Mouse (Mus musculus) thymus, postnatal 36 days (tissue): ENCODE results near the gene Irak3.
A peak's percentile ranks its signal among the peaks of the same experiment; 100 is the strongest.

Source experiments
- DNase-seq, 2 experiments: peaks; one replicate each; pipeline ENCODE4 v3.0.0; 2022; ENCODE audit warnings: mixed read lengths in 2 of 2

Irak3 gene

DNA sequence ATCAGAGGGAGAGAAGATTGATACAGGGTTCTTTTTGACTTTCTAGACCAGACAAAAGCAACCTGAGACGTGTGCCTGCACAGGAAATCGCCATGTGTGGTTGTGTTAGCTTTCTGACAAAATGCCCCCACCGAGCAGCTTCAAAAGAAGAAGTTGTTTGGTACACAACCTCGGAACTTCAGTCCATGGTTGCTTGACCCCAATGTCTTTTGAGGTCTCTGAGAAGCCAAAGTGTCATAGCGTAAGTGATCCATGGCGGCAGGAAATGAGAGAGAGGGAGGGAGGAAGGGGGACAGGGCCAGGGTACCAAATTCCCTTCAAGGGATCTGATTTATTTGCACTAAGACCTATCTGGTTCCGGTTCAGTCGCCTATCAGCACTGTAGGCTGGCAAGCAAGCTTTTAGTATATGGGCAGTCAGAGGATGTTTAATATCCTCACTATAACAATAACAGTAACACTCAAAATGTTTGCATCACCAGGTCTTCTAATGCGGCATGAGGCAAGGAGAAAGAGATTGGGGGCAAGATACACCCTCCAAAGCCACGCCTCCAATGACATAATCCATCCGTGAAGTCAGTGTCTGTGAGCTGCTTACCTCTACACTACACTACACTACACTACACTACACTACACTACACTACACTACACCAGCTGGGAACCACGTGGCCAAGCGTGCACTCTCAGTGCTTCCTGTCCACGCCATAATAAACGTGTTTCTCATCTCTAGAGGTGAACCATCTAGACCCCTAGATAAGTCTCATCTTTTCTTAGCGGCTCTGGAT is 729 bp upstream of the Irak3 start:
- DNase-seq: no peak

DNA sequence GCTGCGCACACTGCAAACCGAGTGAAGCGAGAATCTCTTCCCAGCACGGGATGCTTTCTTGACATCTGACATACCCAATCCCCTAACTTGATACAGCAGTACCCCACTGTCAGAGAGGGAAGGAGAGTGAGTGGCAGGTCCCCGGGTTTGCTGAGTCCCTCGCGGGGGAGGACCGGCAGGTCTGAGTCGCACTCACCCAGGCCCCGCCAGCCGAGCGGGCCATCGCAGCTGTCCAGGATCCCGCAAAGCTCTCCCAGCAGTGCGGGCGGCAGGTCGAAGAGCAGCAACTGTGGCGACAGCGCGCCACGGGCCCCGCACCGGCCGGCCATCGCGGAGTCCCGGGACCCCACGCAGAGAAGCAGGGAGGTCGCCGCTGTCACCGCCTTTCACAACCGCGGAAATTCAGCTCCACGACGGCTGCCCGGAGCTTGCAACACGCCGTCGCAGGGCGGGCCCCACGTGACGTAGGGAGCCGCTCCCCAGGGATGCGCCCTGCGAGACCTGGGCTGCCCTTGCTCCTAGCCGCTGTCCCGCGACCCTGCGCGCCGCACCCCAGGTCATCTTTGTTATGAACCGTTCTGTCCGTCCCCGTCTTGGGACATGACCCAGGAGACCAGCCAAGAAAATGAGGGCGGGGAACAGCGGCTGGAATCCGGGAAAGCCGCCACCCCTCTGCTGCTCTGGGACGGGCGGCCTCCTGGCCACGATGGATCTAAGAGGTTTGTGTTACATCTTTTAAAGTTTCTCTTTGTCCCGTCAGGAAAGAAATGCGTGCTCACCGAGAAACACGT is 604 bp downstream of the Irak3 start, which contains the start of gene Tmbim4:
Gene Tmbim4, plus strand, starts transcription at position 460 of the 791 bp plus-strand sequence.
- peak; percentile 60 to 67 for DNase-seq

DNA sequence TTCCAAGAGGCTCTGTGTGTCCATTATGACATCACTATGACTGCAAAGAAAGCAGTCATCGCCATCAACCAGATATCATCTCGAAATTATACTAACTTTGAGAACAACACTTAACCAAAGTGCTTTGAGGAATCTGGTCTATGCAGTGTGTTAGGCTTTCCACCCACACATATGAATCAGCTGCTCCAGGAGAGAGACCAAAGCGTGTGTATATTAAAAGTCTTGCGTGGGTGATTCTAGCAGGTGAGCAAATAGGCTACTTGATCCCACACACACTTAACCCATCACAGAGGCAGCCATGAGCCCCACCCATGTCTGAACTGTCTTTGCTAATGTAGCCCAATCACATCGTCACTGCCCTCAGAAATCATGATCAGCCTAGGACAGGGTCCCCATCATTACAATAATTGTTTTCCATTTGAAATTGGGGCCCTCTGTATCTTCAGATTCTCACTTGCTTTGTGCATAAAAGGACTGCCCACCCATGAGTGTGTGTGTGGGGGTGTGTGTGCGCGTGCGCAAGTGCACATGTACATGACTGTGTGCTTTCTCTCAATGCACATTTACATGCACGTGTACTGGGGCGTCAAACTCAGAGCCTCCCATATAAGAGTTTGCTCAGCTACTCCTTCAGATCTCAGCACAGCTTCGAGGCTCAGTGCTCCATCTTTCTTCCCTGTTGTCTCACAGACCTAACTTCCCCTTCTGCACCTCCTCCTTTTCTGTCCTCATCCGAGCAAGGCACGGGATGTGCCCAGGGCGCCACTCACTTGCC is 4.7 kb downstream of the Irak3 start:
- no peak for DNase-seq

DNA sequence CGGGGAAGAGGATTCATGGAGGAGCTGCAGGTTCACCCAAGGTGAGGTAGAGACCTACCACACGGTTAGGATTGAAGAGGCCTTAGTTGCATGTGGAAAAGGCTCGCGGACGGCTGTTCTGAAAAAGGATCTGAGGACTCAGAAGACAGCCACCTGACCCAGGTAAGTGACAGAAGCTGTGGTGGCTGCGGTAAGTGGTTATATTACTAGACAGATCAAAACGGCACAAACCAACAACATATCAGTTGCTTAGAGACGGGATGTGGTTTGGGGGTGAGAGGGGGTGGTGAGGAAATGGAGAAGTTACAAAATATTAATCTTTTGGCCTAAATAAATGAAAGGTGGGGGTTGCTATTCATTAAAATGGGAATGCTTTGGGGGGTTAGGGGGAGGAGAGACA is 8.7 kb downstream of the Irak3 start:
- peak; percentile 13 to 24 for DNase-seq

DNA sequence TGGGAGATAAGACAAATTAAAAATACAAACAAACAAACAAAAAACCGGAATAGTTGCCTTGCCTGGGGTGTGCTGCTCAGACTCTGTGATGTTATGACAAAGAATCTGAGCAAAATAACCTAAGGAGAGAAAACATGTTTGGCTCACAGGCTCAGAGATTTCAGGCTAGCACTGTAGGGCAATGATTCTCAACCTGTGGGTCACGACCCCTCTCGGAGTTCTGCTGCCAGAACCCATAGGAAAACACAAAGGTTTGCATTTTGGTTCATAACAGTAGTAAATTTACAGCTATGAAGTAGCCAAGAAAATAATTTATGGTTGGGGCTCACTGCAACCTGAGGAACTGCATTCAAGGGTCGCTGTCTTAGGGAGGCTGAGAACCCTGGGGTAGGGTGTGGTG is 9.7 kb downstream of the Irak3 start:
- no peak for DNase-seq

DNA sequence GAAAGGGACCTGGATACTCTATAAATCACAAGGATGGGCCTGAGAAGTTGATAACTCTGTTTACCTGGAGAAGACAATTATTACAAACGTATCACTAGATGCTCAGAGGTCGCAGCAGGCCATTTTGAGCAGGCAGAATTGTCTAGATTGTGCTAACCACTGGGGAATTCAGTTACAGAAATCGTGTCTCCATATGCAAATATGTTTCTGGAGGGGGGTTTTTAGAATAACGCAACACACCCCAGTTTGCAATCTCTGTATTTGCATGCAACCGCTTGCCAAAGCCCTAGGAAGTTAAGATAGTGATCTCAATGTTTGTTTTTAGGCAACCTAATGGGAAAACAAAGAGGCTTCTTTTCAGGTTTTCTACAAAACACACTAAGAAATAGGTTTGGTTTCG is 10.8 kb downstream of the Irak3 start:
- DNase-seq: no peak

DNA sequence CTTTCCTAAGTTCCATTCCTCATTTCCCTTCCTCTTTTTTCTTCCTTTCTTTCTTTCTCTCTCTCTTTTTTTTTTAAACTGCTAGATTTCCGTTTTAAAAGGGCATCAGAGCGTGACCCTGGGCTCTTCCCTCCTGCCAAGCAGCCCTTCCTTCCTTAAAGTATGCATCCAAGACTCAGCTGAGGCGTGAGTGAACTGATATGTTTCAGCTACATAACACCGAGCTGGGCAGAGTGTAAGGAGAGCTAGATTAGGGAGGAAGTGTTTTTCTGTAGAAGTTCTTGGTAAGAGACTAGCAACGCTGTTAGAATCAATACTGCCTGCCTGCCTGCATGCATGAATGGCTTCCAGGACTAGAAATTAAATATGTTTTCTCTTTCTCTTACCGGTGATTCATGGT is 12.1 kb downstream of the Irak3 start:
- DNase-seq: no peak

DNA sequence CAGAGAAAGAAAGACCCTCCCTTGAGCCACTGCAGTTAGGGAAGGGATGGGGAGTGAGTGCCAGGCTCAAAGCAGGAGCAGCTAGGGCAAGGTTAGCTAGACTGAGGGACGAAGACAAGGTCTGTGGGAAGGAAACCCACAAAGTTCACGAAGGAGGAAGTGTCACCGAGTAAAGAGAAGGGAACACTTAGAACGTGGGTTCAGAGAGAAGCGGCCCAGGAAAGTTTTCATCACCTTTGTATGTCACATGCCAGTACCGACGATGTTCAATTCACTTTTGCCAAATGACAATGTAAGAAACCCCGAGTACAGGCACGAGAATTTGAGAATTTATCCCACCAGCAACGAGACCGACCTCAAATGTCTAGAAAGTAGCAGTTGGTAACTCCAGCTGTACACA is 12.7 kb downstream of the Irak3 start:
- DNase-seq: no peak

DNA sequence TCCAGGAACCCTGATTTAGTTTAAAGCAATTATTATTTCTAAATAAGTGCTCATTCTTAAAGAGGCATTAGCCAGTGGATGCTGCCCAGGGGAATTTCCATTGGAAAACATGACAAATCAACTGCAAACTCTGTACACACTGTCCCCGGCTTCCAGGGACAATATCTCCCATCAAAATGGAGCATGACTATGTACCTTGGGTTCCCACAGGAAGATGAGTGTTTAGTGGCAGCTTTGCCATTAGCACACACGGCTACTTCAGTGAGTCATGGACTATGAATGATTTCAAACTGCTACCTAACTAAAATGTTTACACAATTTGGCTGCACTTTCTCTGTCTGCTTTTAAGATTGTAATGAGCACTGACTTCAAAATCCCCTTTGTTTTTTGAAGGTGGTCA is 13.4 kb downstream of the Irak3 start:
- DNase-seq: no peak

DNA sequence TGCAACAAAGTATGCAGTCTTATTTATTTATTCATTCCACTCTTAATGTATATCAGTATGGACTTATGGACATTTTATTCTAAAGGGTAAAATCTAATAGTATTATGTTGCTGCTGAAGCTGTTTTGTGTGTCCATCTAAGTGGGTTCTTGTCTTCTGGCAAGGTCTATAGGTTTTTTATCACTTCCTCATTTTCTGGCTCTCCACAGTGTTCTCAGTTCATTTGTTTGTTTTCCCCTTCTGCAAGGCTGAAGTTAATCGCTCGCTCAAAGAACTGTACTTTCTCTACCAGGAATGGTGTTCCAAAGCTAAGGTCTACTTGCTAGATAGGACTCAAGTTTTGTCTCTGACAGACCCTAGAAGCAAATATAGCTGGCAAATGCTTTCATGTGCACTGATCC is 18.6 kb downstream of the Irak3 start:
- DNase-seq: no peak

DNA sequence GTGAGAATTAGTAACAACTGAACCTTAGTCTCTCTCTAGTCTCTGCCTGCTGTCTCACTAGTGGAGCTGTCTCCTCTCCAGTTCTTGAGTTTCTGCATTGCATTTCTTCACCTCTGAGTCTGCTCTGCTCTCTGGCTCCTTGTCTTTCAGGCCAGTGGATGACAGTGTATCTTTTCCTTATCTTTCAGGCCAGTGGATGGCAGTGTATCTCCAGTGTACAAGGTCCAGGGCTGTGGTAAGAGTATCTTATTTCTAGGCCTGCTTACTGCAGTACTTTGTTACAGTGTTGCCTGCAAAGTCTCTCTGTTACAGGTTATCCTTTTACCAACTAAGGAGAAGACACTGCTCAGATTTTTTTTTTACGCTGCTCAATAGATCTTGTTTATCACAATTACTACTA is 19.0 kb downstream of the Irak3 start:
- DNase-seq: no peak

DNA sequence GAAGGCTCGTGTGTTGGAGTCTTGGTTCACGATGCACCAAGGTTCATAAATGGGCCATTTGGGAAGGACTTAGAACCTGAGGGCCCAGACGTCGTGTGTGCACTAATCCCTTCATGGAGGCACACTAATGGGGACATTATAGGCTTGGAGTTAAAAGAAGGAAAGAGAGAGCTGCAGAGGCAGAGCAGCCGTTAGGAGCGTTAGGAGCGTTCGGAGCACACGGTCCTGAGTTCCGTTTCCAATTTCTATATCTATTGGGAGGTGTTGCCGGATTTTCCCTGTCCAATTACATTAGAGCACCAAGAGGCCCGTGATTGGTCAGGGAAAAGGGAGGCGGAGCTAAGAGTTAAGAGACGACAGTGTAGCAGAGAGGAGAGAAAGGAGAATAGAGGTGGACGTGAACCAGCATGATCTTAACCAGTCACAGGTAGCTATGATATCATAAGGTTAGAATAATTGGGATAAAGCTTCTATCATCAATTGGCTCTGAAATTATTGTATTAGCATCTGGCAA is 27.7 kb downstream of the Irak3 start:
- no peak for DNase-seq

DNA sequence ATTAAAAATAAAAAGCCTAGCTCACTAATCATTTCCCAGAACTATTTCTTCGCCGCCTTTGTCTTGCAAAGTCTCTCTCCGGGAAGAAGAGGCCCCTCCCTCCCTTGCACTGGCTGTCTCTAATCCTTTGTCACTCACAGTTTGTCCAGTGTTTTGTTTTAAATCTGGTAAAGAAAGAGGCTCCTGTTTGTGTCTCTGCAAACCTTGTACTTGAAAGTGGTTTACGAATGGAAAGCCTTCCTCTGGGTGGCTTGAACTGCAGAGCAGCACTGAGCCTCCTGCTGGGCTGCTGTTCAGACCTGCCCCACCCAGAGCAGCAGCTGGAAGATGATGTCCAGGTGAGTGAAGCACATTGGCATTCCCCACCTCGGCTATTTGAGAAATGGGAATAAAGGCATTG is 30.6 kb downstream of the Irak3 start:
- no peak for DNase-seq

DNA sequence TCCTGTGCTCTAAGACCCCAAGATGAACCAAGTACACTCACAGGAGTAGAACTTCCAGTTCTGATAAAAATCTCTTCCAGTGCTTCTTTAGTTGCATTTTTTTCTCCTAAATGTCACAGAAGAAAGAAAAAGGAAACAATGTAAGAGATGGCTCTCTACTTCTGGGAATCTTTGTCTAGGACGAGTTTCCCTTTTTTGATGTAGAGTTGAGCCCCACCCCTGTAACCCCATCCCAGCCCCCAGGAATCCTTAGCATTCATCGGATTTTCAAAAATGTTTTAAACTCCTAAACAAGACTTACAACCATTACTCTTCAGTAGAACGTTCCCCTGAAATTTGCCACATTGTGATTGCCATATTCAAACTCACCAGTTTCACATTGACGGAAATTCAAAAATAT is 31.7 kb downstream of the Irak3 start:
- DNase-seq: no peak

DNA sequence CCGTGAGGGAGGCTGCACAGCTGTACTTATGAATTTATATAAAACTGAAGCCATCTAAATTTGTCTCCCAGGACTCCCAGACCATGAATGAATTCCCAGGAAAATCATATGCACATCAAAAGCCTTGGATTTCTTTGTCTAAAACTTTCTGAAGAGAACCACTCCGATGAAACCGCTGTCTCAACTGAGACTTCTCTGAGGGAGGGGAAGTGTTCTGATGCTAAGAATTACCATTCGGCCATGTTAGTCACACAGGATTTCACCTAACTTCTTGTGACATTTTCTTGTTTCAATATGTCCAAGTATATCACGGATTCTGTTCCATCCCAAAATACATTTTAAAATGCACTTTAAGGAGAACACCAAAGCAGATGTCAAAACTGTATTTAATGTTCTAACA is 32.1 kb downstream of the Irak3 start:
- no peak for DNase-seq

DNA sequence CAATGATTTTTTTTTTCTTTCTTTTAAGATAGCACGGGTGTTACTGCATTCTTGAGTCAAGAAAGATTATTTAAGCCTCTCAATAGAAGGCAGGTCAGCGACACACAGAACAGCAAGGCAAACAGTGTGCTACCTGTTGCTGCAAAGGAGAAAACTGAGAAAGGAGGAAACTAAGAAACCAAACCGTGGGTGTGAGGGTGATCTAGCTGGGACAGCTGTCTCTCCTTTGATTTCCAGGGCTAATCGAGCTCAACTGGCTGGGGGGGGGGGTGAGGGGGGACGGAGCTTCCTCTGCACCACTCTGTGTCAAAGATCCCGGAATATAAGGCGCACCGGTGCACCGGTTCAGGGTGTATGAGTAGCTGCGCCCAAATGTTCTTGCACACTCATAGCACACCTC is 32.9 kb downstream of the Irak3 start:
- no peak for DNase-seq

DNA sequence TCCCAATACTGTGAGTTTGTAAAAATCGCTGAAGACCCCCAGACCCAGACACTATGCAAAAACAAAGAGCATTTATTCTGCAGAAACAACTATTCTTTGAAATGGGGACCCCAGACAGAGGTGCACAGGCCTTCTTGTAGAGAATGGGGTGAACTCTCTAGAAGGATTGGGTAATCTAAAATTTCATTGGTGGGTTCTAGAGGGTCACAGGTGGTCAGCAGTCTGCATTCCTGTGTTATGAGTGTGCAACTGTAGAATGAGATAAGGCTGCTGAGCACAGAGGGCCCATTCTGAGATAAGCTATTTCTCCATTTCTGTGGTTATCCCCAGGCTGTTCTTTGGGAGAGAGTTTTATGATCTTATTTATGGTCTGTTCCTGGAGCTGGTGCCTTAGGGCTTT is 33.9 kb downstream of the Irak3 start:
- DNase-seq: no peak

DNA sequence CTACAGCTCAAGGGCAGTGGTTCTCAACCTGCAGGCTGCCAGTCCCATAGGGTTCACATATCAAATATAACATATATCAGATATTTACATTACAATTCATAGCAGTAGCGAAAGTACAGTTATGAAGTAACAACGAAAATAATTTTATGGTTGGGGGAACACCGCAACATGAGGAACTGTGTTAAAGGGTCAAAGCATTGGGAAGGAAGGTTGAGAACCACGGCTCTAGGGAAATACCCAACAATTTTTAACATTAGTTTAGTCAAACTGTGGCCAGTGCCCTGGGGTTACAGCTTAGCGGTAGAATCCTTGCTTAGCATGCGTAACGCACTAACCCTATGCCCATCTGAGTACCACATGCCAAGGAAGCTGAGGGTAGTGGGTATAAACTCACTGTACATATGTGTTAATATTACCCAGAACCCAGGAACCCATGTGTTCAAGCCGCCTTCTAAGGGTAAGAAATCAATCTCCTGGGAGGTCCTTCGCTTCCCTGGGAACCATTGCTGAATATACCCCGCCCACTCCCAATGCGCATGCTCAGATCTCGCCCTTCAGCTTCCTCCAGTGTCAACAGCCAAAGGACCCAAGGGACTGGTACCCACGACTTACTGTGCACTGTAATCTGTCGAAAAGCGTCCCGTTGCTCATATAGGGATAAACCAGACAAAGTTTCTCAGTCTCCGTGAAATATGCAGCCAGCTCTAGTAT is 36.0 kb downstream of the Irak3 start:
- DNase-seq: no peak

DNA sequence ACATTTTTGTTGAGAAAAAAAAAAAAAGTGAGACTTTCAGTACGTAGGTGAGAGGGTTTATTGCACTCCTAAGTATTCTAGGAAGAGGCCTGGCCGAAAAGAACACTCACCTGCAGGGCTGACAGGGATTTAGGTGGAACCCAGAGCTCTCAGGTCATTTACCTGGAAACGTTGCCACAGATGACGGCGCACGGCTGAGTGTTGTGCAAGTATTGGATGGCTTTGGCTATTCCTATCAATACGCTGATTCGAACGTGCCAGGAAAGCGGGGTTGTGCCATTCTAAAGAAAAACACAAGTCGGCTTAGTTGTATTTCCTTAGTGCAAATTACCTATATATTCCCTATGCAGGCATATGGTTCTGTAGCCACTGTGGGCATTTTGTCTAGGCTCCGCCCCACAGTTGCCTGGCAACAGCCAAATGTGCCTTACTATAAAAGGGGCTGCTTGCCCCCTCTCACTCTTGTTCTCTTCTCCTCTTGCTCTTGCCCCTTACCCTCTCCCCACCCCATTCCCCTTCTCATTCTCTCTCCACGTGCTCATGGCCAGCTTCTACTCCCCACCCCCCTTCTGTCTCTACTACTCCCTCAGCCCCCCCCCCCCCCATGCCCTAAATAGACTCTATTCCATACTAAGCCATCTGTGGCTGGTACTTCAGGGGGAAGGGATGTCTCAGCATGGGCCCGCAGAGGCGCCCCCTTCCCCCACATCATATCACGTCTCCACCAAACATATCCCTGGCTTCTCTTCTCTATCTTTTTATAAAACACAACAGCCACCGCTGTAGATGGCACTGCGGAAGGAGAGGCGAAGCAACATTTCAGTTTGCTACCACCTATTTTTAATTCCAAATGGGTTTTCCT is 36.8 kb downstream of the Irak3 start:
- no peak for DNase-seq

DNA sequence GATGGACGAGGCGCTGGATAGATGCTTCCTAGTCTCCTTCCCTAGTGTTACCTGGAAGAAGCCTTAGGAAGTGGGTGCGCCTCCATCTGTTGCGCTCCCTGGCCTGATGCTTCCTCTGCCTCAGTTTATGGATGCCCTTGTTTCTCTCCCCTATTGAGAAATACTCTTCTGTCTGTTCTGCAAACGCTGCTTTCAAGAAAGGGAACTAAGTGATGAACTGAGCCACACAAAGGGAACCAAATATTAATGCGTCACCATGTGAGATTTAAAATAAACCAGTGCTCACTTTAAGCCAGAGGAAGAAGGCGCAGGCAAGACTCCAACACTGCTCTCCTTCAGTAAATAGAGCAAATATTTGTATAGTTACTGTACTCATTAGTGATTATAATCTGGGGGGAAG is 38.4 kb downstream of the Irak3 start:
- no peak for DNase-seq

DNA sequence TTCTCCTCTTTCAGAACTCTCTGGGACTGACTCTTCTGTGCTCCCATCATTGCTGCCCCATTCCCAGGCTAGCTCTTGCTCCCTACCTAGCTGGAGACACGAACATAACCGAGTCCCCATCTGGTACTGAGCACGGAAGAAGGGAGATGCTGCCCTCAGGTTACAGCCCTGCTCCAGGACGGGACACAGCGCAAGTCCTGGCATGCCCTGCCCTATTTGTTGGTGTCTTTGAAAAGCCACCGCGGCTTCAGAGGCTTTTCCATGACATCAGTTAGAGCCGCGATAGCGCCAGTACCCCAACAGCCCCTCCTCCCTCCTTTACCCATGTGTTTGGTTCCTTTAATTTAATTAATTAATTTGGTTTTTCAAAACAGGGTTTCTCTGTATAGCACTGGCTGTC is 39.1 kb downstream of the Irak3 start:
- DNase-seq: no peak

DNA sequence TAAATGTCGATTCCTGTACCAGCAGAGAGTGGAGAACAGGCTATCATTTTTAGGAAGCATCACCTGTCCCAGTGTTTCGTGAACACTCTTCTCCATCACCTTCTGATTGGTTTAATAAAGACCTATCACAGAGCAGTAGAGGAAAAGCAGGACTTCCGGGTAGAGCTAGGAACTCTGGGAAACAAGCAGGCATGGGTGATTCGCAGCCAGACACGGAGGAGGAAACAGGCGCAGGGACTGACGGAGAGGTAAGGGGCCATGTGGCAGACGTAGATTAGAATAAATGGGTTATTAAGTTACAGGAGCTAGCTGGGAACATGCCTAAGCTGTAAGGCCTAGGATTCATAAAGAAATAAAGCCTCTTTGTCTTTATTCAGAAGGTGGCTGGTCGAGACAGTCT is 41.4 kb downstream of the Irak3 start:
- no peak for DNase-seq
